Mouse (Mus musculus) urinary bladder, postnatal 4 days (tissue): Measurements from ENCODE around the gene Rpl7l1.
"Not testable (repeated sequence)": the region's sequence is repeated elsewhere in the genome, so short reads cannot be mapped to it uniquely, and the experiment has no call there.

ENCODE experiments used
- DNase-seq, 2 experiments: peaks; one replicate each; pipeline ENCODE4 v3.0.0; 2021 to 2022; ENCODE audit warnings: low spot score in 2 of 2

The Rpl7l1 gene

DNA sequence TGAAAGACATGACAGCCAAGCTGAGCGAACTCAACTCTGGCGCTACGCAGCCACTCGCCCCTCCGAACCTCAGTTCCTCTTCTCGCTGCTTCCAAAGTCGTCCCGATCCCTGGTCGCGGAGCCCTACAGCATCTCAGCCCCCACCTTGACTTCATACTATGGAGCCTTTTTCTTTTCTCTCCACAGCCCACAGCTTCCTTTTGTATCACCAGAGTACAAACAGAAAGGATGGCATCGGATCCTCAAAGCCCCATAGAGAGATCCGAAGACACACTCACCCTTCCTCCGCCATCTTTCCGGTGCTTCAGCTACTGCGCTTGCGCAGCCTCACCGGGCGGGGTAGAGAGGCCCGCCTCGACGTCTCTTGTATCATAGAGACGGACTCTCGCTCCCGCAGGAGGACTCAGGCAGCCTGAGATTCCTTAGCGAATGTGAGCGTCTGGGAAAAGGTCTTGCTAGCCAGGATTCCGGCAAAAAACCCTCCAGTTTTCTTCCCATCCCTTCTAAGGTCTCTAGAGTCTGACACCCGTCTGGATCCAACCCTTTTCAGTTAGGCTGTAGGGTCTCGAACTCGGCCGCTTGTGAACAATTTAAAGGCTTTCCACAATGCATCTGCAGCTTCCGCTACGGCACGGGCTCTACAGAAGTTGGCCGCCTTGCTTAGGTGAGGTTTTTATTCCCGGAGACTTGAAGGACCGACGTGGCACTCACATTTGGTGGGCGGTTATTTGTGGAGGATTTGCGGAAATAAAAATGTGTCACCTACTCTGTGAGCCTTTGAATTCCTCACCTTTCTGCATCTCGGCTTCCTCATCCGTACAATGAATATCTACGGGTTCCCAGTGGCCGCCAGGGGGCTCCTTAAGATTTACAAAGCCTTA, at the start of gene Rpl7l1:
Rpl7l1 (minus strand) TSS at position 332 of the 881 bp plus-strand sequence.
- peak; percentile 89 to 93 for DNase-seq

- DNase-seq = no peak
These were observed 47.5 kb upstream of the Rpl7l1 start for GRCm38 (mm10) chr17:46829856-46830535.

DNA sequence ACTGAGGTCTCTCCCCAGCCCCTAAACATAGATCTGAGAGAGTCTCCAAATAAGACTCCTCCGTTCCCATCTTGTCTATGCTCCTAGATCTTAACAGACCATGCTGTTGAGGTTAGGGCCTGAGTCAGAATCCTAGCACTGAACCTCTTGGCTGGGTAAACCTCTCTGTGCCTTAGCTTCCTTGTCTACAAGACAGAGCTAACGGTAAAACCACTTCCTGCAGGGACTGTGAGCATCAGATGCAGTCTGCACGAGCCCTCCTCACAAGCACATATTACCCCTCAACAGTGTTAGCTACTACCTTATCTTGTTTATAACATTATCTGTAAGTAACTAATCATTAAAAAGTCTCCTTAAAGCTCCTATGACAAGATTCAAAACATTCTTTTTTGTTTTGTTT, 46.5 kb upstream of the Rpl7l1 start:
- DNase-seq = no peak

DNA sequence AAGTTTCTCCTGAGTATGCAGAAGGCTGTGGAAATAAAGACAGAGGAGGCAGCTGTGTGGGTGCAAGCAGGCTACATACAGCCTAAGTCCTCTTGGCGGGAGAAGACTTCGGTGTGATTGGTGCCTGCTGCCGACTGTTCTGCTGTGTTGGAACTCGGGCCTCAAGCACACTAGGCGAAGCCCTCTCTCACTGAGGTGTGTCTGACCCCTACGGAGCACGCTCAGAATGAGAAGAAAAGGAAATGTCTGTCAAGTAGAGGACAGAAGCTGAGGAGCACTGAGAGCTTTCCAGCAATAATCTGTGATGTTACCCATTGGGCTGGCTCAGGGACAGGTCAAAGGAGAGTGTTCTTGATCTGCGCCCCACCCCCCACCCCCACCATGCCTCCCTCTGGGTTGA, 40.6 kb upstream of the Rpl7l1 start:
- DNase-seq = no peak

DNA sequence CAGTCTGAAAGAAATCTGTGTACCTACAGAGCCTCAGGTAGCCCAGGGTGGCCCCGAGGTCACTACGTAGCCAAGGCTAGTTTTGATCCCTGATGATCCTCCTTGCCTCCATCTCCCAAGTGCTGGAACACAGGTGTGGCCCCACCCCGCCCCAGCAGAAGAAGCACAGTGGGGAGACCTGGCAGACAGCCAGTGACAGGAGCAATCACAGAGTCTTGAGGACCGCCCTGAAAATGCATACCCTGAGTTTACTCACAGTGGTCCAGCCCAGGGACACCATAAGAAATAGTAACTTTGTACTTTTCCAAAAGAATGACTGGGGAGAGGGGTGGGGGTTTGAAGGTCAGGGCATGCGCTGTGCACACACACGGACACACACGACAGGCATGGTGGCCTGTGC, 38.2 kb upstream of the Rpl7l1 start:
- no peak for DNase-seq

DNA sequence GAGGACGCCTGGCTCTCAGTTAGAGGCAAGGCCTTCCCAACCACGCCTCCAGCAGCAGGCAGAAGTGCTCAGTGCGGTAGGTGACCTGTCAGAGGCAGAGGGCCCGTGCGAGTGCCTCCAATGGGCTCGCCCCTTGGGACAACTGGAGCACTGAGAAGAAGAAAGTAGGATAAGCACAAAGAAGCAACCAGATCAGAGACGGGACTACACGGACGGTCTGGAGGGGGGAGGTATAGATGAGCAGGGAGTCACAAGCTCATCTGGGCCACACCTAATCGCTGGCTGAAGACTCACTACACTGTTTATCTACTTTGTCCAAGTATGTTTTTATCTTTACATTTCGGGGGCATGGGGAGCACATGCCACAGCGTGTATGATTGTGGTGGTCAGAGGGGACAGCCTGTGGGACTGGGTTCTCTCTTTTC, 35.3 kb upstream of the Rpl7l1 start:
- DNase-seq = no peak

- DNase-seq = no peak
These were observed 33.8 kb upstream of the Rpl7l1 start for GRCm38 (mm10) chr17:46816306-46816705.

DNA sequence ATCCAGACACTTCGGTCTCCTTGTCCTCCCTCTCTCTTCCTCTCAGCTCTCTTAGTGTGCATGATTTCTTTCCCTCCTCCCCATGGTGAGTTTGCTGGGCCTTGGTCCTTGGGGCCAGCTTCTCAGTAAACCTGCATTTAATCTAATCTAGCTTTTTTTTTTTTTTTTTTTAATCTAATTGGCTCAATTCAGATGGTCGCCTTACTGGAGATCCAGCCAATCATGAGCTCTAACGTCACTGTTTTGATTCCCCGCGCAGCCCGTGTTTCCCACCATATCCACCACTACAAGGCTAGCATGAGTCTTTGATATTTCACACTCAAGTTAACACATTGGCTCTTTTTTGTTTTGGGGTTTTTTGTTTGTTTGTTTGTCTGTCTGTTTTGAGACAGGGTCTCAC, 32.0 kb upstream of the Rpl7l1 start:
- DNase-seq = no peak

DNA sequence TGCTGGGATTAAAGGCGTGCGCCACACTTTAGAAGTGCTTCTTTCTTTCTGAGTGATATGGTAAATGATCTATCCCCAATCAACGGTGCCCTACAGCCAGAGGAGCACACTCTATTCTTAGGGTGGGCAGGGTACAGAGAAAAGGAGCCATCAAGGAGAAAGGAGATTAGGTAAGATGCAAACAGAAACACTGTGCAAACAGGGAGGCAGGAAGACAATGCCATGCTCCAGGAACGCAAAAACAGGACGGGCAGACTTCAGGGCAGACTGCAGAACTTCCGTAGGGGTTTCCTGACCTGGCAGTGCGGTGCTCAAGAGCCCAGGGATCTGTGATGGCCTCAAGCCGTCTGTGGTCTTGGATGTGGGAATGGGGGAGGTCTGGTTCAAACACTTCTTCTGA, 31.2 kb upstream of the Rpl7l1 start:
- DNase-seq = no peak

DNA sequence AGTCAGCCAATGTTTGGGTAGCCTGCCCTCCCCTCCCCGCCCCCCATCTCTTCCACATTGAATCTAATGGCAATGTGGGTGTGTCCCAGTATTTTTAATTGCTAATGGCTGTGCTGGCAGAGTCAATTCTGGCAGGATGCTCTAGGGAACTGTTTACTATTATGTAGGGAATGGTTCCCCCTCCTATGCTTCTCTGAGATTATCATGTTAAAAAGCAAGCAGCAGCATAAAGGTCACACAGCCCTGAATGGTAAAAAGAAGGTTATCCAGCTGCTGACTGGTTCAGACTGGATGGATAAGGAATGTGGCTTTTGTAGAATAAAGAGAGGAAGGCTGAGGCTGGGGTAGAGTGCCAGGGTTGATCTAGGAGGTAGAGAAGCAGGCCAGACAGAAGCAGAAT, 30.0 kb upstream of the Rpl7l1 start:
- no peak for DNase-seq

- DNase-seq = no peak
These were observed 28.2 kb upstream of the Rpl7l1 start for GRCm38 (mm10) chr17:46810672-46811071.

- no peak for DNase-seq
These were observed 26.8 kb upstream of the Rpl7l1 start for GRCm38 (mm10) chr17:46809131-46809830.

- DNase-seq = no peak
These were observed 25.9 kb upstream of the Rpl7l1 start for GRCm38 (mm10) chr17:46808376-46808775.

DNA sequence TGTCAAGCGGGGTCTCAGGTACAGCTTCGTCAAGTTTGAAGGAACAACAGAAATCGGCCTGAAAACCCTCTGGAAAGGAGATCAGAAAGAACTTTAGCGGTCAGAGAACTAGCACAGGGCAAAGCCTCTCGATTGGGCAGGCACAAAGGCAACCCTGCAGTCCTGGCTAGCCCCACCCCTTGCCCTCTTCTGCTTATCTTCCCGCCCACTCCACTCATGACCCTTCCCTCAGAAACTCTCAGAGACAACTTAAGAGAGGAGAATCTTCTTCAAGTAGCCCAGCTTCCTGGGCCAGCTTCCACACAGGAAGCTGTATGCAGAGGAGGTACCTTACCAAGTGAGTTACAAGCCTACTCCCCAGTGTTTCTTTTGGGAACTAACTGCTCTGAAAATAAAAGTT, 19.3 kb upstream of the Rpl7l1 start:
- DNase-seq = no peak

DNA sequence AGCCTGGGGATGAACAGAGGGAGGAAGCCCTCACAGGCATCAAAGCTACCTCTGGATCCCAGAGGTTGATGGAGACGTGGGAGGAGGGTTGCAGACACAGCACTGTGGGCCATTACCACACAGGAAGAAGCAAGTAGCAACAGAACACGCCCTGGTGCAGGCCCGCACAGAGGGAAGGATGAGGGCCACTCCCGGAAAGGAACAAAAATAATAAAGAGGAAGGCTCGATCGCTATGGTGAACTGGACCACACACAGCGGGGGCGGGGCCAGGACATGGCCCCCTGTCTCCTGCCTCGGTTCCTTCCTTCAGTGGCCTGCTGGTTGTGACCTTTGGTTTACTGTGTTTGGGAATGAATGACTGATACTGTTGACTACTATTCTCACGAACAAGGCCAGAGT, 17.2 kb upstream of the Rpl7l1 start:
- no peak for DNase-seq

- no peak for DNase-seq
These were observed 14.9 kb upstream of the Rpl7l1 start for GRCm38 (mm10) chr17:46797386-46797785.

DNA sequence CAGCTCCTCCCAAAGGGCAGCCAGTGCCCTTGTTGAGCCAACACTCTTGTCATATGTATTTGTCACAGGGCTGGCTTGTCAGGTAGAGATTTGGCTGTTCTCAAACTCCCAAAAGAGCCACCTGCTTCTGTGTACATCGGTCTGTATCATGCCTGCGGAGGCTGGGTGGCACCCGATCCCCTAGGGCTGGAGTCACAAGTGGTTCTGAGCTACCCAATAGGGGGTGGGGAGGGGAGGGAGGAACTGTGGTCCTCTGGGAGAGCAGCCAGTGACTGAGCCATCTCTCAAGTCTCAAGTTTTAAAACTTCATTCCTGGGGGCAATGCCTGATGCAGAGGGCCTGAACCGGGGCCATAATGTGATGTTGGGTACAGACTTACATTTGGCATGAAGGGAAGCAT, 14.3 kb upstream of the Rpl7l1 start:
- no peak for DNase-seq

DNA sequence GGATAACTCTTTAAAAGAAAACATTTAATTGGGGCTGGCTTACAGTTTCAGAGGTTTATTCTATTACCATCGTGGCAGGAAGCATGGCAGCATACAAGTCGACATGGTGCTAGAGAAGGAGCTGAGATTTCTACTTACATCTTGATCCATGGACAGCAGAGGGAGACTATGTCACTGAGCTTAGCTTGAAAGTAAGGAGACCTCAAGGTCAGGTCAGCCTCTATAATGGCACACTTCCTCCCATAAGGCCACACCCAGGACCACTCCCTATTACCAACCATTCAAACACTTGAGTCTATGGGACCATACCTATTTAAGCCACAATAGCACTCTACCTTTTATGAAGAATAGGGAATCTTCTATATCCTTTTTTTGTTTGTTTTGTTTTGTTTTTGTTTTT, 10.5 kb upstream of the Rpl7l1 start:
- DNase-seq = no peak

DNA sequence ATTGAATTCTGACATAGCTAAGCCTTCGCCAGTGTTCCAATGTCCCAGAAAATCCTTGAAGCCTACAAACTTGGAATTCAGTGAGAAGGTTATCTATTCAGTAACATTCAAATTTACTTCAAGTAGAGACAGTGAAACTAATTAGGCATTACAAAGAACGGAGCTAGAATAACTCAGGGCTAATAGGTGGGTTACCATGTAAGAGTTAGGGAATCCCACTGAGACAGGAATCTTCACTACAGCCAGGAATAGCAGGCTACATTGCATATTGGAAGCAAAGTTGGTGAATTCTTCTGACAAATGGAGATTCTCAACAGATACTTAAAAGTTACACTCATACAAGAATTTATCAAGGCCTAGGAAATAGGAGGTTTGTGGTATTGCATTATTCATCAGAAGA, 5.5 kb upstream of the Rpl7l1 start:
- DNase-seq = not testable (repeated sequence)

DNA sequence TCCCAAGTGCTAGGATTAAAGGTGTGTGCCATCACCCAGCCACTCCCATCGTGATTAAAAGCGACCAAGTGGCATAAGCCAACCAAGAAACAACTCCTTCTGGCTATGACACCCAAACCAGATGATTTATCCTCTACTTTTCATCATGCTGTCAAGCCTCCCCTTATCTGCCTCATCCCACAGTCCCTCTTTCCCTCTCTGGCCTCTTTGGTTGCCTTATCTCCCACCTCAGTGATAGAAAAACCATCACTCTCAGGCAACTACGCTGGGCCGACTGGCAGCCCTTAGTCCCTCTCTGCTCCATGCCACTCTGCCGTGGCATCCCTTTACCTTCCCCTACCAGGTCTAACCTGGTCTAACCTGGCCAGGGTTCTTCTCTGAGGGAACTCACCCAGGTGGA, 4.5 kb upstream of the Rpl7l1 start:
- DNase-seq = no peak

DNA sequence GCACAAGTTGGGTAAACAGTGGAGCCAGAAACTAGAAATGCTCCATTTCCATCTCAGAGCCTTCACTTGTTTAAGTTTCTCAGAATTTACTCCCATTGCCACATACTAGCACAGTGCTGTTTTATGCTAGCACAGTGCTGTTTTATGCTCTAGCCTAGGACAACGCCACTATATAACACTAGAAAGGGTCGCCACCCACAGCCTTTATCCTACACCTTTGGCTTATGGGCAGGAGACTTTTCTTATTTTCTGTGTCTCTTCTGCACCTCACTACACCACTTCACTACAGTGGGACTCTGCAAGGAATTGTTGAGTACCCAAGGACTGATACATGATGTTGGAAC, 722 bp upstream of the Rpl7l1 start:
- DNase-seq = no peak

DNA sequence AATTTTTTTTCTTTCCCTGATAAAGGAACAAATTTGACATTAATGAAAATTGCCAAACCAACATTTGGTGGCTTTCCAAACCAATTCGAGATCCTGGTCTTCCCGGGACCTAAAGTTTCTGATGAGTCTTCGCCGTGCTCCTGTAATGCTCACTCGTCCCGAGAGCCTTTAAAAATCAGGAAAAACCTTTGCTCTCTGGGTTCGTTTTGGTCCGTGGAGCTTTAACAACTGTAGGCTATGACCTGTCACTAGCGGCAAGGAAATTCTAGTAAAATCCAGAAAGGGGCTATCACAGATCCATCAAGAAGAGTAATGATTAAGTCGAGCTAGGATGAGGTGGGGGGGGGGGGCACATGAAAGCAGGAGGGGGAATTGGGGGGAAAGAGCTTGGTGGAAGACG, 596 bp downstream of the Rpl7l1 start:
- DNase-seq = no peak

DNA sequence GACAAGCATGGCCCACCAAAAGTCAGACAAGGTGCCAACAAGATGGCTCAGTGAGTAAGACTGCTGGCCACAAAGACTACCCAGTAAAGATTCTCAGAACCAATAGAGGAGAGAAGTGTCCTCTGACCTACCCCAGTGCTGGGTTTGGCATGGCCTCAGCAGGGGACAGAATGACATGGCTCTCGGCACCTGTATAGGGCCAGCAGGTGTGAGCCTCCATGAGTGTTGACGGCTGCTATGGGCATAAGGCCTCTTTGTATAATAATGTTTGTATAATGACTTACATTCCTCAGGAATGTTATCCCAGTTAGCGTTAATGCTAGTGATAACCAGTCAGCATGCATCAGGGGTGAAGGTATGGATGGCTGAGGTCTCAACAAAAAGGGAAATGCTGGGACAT, 6.4 kb downstream of the Rpl7l1 start:
- no peak for DNase-seq
